Mouse (Mus musculus) small intestine, adult 2 months (tissue): Measurements from ENCODE around the gene Epp13. TPM values are rescaled to one million over a fixed set of nuclear protein-coding genes. Genes with fewer than 3 reads are reported as not detected.
"Not testable (repeated sequence)": the region's sequence is repeated elsewhere in the genome, so short reads cannot be mapped to it uniquely, and the experiment has no call there.

Experiments used
- H3K27ac ChIP-seq: fragments of 200-500 bp; 2 replicates; pipeline ENCODE4 v1.5.1; 2012; ENCODE audit warnings: low read depth, low read length, control low read depth, inconsistent platforms; ENCODE audit not compliant: insufficient read depth
- H3K27me3 ChIP-seq: fragments of 200-500 bp; 2 replicates; pipeline ENCODE4 v1.6.1; 2012; ENCODE audit warnings: mild to moderate bottlenecking, moderate library complexity, low read length, inconsistent platforms; ENCODE audit not compliant: control insufficient read depth, insufficient read depth
- H3K36me3 ChIP-seq: fragments of 200-500 bp; 2 replicates; pipeline ENCODE4 v1.6.1; 2012; ENCODE audit warnings: mild to moderate bottlenecking, low read length, control low read depth, inconsistent platforms; ENCODE audit not compliant: control insufficient read depth, insufficient read depth
- H3K4me1 ChIP-seq: fragments of 200-500 bp; 2 replicates; pipeline ENCODE4 v1.6.1; 2012; ENCODE audit warnings: low read length, inconsistent platforms, mixed read lengths; ENCODE audit not compliant: control insufficient read depth, insufficient read depth, insufficient read length
- H3K4me3 ChIP-seq: fragments of 200-500 bp; 2 replicates; pipeline ENCODE4 v1.5.1; 2012; ENCODE audit warnings: low read depth, mild to moderate bottlenecking, control low read depth, inconsistent platforms, low read length, moderate library complexity
- CTCF ChIP-seq: fragments of 200-500 bp; IDR thresholded peaks from 2 replicates; pipeline ENCODE4 v1.5.1; 2012; ENCODE audit warnings: low read depth, mild to moderate bottlenecking, control low read depth, inconsistent platforms, low read length, moderate library complexity, mixed read lengths; ENCODE audit not compliant: insufficient replicate concordance, insufficient read length; ENCODE audit errors: extremely low read depth
- POLR2A ChIP-seq: fragments of 200-500 bp; IDR thresholded peaks from 2 replicates; pipeline ENCODE4 v1.6.1; 2012; ENCODE audit warnings: low read depth, mild to moderate bottlenecking, control low read depth, inconsistent platforms, low read length, moderate library complexity
- WGBS: fragments of 180-500 bp; shearing (Covaris S2); methylation state at CpG from one replicate; pipeline ENCODE4 v1.1.7; 2018; 5-methylcytosine and 5-hydroxymethylcytosine counted together
- polyA plus RNA-seq: library from polyadenylated mRNA; depleted of rRNA; stranded (reverse); fragments of >200 nt; gene quantifications from 2 replicates; pipeline ENCODE4 v1.2.3, GENCODE M21; 2012

Epp13 gene
- polyA plus RNA-seq, 1 experiment: not detected

GRCm38 (mm10) chr7:6240841-6241425 lies 11.6 kb upstream of the Epp13 start:
- WGBS: 11% methylated on average over 1 of the region's 1 CpGs
- not testable (repeated sequence) for H3K36me3 ChIP-seq, H3K4me3 ChIP-seq, H3K27ac ChIP-seq, H3K4me1 ChIP-seq, H3K27me3 ChIP-seq
- TF ChIP-seq CTCF: peak; percentile 57; the same call in 1 of the 2 replicates

DNA sequence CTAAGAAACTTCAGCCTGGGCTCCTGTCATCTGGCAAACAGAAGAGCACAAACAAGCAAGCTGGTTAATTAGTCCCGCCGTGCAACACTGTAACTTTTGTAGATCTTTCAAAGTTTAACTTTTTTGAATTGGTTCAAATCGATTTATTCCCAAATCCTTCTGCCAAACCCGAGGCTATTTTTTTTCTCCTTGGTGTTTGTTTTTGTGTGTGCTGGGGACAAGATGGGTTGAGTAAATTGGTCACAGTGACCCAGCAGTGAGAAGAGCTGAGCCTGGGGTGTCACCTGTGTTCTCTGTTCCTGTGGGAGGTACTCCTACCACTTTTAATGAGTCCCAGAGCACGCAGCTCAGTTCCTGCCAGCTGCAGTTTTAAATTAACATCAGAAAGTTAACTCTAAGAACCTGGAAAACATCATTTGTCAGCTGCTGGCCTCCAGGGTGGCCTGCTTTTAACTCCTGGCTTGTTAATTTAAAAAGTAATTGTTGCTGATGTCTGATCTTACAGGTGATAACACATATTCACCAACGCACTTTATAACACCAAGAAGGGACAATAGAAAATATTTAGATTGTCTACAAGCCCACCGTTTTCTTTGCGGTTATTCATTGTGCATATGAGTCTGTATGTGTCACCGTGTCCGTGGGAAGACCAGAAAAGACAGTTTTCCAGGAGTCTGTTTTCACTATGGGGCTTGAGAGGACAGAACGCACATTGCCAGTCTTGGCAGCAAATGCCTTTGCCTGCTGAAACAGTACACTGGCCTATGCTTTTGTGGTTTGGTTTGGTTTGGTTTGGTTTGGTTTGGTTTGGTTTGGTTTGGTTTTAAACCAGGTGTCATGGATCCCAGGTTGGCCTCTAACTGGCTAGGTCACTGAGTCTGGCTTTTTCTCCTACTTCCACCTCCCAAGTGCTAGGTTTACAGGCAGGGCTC lies 7.9 kb upstream of the Epp13 start:
- Histone ChIP-seq H3K27me3 (no peaks in the 10 kb centered on the region), H3K36me3 (no peaks in the 10 kb centered on the region), H3K4me3 (no peak overlapping the region), H3K27ac (no peak overlapping the region), H3K4me1 (no peaks in the 10 kb centered on the region)
- WGBS: 40% methylated on average over 11 of the region's 11 CpGs
- no peak for TF ChIP-seq CTCF
- no peak for TF ChIP-seq POLR2A

GRCm38 (mm10) chr7:6254451-6254850 lies 1.9 kb downstream of the Epp13 start:
- no peaks in the 10 kb centered on the region for H3K27me3 ChIP-seq
- TF ChIP-seq POLR2A (no peak), CTCF (no peak)
- H3K27ac ChIP-seq: no peak overlapping the region
- H3K4me3 ChIP-seq: no peak overlapping the region
- H3K36me3 ChIP-seq: no peaks in the 10 kb centered on the region
- 89% methylated on average over 5 of the region's 5 CpGs for WGBS
- H3K4me1 ChIP-seq: no peaks in the 10 kb centered on the region

DNA sequence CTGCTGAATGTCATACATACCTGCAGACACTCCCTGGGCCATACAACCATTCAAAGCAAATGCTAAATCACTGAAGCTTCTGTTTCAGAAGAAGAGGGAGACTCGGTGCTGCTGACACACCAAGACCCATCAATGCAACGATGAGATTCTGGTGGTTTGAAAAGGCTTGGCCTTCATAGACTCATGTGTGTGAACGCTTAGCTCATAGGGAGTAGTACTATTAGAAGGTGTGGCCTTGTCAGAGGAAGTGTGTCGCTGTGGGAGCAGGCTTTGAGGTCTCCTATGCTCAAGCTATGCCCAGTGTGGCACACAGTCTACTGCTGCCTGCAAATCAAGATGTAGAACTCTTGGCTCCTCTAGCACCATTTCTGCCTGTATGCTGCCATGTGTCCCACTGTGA lies 4.9 kb downstream of the Epp13 start:
- Histone ChIP-seq H3K4me3 (no peak overlapping the region), H3K4me1 (no peaks in the 10 kb centered on the region), H3K27me3 (no peaks in the 10 kb centered on the region), H3K27ac (no peak overlapping the region), H3K36me3 (no peaks in the 10 kb centered on the region)
- 84% methylated on average over 4 of the region's 4 CpGs for WGBS
- TF ChIP-seq POLR2A (no peak), CTCF (no peak)

- Histone ChIP-seq H3K27me3 (no peaks in the 10 kb centered on the region), H3K27ac (no peak overlapping the region), H3K4me3 (no peak overlapping the region), H3K4me1 (no peaks in the 10 kb centered on the region), H3K36me3 (no peaks in the 10 kb centered on the region)
- 43% methylated on average over 16 of the region's 16 CpGs for WGBS
- TF ChIP-seq POLR2A (no peak), CTCF (no peak)
Measured at GRCm38 (mm10) chr7:6258232-6259220, 6.0 kb downstream of the Epp13 start.

- H3K27me3 ChIP-seq, H3K4me1 ChIP-seq, H3K36me3 ChIP-seq, H3K27ac ChIP-seq, H3K4me3 ChIP-seq: not testable (repeated sequence)
- 52% methylated on average over 2 of the region's 2 CpGs for WGBS
Measured at GRCm38 (mm10) chr7:6260004-6260403, 7.5 kb downstream of the Epp13 start.

GRCm38 (mm10) chr7:6262120-6262519 lies 9.6 kb downstream of the Epp13 start:
- 81% methylated on average over 3 of the region's 3 CpGs for WGBS
- no peaks in the 10 kb centered on the region for H3K27me3 ChIP-seq
- no peaks in the 10 kb centered on the region for H3K36me3 ChIP-seq
- no peak overlapping the region for H3K4me3 ChIP-seq
- H3K27ac ChIP-seq: no peak overlapping the region
- TF ChIP-seq CTCF (no peak), POLR2A (no peak)
- no peaks in the 10 kb centered on the region for H3K4me1 ChIP-seq
